Mouse (Mus musculus) monocyte, adult 59 days (primary cell): ENCODE data around the gene Krtap6-2. TPM values are rescaled to one million over a fixed set of nuclear protein-coding genes. Genes with fewer than 3 reads are reported as not detected.

Source experiments
- total RNA-seq, 2 experiments: library from RNA; stranded (reverse); gene quantifications; one replicate each; pipeline ENCODE4 v1.2.4; 2023

Gene Krtap6-2
- total RNA-seq: not detected

GRCm38 (mm10) chr16:89420011-89420410, at the start of gene Krtap6-2:
Krtap6-2 (minus strand) TSS chr16:89420111.

GRCm38 (mm10) chr16:89403768-89404167, 16.1 kb downstream of the Krtap6-2 start, which contains the start of gene Krtap21-1:
Krtap21-1 (minus strand) TSS chr16:89403868.

Other genes with a start within 250 kb of the Krtap6-2 start
- not detected for gene 1110057P08Rik, start 245.4 kb downstream of the Krtap6-2 start, total RNA-seq
- gene Krtap20-2, start 214.2 kb downstream of the Krtap6-2 start, total RNA-seq: not detected
- not detected for gene Krtap21-1, start 16.2 kb downstream of the Krtap6-2 start, total RNA-seq
- gene Krtap8-1, start 67.8 kb upstream of the Krtap6-2 start, total RNA-seq: not detected
- not detected for gene Krtap7-1, start 88.2 kb upstream of the Krtap6-2 start, total RNA-seq
- not detected for gene Krtap11-1, start 151.1 kb upstream of the Krtap6-2 start, total RNA-seq